Mouse (Mus musculus): ENCODE measurements around the gene Ephb1. TPM values are rescaled to one million over a fixed set of nuclear protein-coding genes. Genes with fewer than 3 reads are reported as not detected.

The Ephb1 gene
- polyA plus RNA-seq (2014; fragmentation: Illumina TruSeq; extraction: RNeasy Lipid Tissue Mini Kit (QIAGEN cat#74804); ENCODE audit: low replicate concordance), result not detected

GRCm38 (mm10) chr9:102354561-102354973 lies at the start of gene Ephb1:
Gene Ephb1 (minus strand): TSS chr9:102354693.

Other genes starting within 250 kb of the Ephb1 start
- 0.41 TPM for gene Ky, start 151.1 kb upstream of the Ephb1 start, polyA plus RNA-seq (2014; fragmentation: Illumina TruSeq; extraction: RNeasy Lipid Tissue Mini Kit (QIAGEN cat#74804); ENCODE audit: low replicate concordance)

Measured in small intestine, adult 10 weeks (tissue).